Mouse (Mus musculus) embryonic facial prominence, embryonic 11.5 days (tissue): ENCODE data around the gene Bach2. TPM values are rescaled to one million over a fixed set of nuclear protein-coding genes. Genes with fewer than 3 reads are reported as not detected.

Source experiments
- ATAC-seq: fragments of 200-750 bp; cut with Nextera tagmentation; replicated peaks from 2 replicates; pipeline ENCODE4 v1.8.0; 2017; ENCODE audit warnings: low read depth; ENCODE audit not compliant: insufficient number of reproducible peaks, low FRiP score, low TSS enrichment
- DNase-seq: peaks from one replicate; pipeline ENCODE4 v3.0.0-alpha.2; 2015; ENCODE audit warnings: low spot score
- H3K27ac ChIP-seq: fragments of 300-500 bp; sonication (generic); replicated peaks from 2 replicates; pipeline ENCODE4 v1.5.1; 2014; ENCODE audit warnings: mild to moderate bottlenecking, low read depth, low read length, control low read depth
- H3K27me3 ChIP-seq: fragments of 300-500 bp; sonication (generic); 2 replicates; pipeline ENCODE4 v1.6.1; 2014; ENCODE audit warnings: mild to moderate bottlenecking, low read length, moderate library complexity, mixed read lengths; ENCODE audit not compliant: control insufficient read depth, insufficient read depth
- H3K36me3 ChIP-seq: fragments of 300-500 bp; sonication (generic); replicated peaks from 2 replicates; pipeline ENCODE4 v1.6.1; 2014; ENCODE audit warnings: low read depth, mild to moderate bottlenecking, low read length, moderate library complexity, mixed read lengths; ENCODE audit not compliant: control insufficient read depth, insufficient read depth
- H3K4me1 ChIP-seq: fragments of 300-500 bp; sonication (generic); 2 replicates; pipeline ENCODE4 v1.6.1; 2014; ENCODE audit warnings: low read length, mixed read lengths; ENCODE audit not compliant: control insufficient read depth, insufficient read depth
- H3K4me2 ChIP-seq: fragments of 300-500 bp; sonication (generic); 2 replicates; pipeline ENCODE4 v1.6.1; 2014; ENCODE audit warnings: low read depth, mild to moderate bottlenecking, control low read depth, low read length, moderate library complexity
- H3K4me3 ChIP-seq: fragments of 300-500 bp; sonication (generic); 2 replicates; pipeline ENCODE4 v1.5.1; 2014; ENCODE audit warnings: low read depth, low read length, control low read depth
- H3K9ac ChIP-seq: fragments of 300-500 bp; sonication (generic); replicated peaks from 2 replicates; pipeline ENCODE4 v1.6.1; 2014; ENCODE audit warnings: mild to moderate bottlenecking, control low read depth, low read length
- H3K9me3 ChIP-seq: fragments of 300-500 bp; sonication (generic); replicated peaks from 2 replicates; pipeline ENCODE4 v1.6.1; 2016; ENCODE audit warnings: mild to moderate bottlenecking, low read length, inconsistent platforms, mixed read lengths; ENCODE audit not compliant: control insufficient read depth
- WGBS: fragments of 180-500 bp; shearing (Covaris S2); extraction: QIAGEN DNeasy Blood & Tissue Kit; methylation state at CpG from one replicate; pipeline ENCODE4 v1.1.7; 2014; 5-methylcytosine and 5-hydroxymethylcytosine counted together
- polyA plus RNA-seq: library from polyadenylated mRNA; unstranded; fragments of >200 nt; fragmentation: Nextera tagmentation; extraction: Ambion mirVana; gene quantifications from 2 replicates; pipeline ENCODE4 v1.2.1, GENCODE M21; 2014

Bach2 gene
- polyA plus RNA-seq, 1 experiment from 2014 or later = 11.5 TPM

- no peaks in the 10 kb centered on the region for H3K36me3 ChIP-seq
- H3K27me3 ChIP-seq = no peaks in the 10 kb centered on the region
- H3K9ac ChIP-seq = no peak overlapping the region
- no peak overlapping the region for H3K4me2 ChIP-seq
- ATAC-seq (no peak), DNase-seq (no peak)
- H3K27ac ChIP-seq = no peak overlapping the region
- H3K4me1 ChIP-seq = peaks cover 3% of the 10 kb centered on the region; the same call in 1 of the 2 replicates
- WGBS = 75% methylated on average over 8 of the region's 8 CpGs
- H3K4me3 ChIP-seq = no peak overlapping the region
- H3K9me3 ChIP-seq = no peaks in the 10 kb centered on the region
Measured at GRCm38 (mm10) chr4:32201114-32201513, 37.5 kb upstream of the Bach2 start.

GRCm38 (mm10) chr4:32202362-32202761, 36.2 kb upstream of the Bach2 start:
- no peak overlapping the region for H3K9ac ChIP-seq
- H3K4me1 ChIP-seq = no peaks in the 10 kb centered on the region
- WGBS = 91% methylated on average over 5 of the region's 5 CpGs
- DNase-seq (no peak), ATAC-seq (no peak)
- H3K4me3 ChIP-seq = no peak overlapping the region
- H3K27ac ChIP-seq = no peak overlapping the region
- no peak overlapping the region for H3K4me2 ChIP-seq
- no peaks in the 10 kb centered on the region for H3K27me3 ChIP-seq
- H3K9me3 ChIP-seq = no peaks in the 10 kb centered on the region
- no peaks in the 10 kb centered on the region for H3K36me3 ChIP-seq

GRCm38 (mm10) chr4:32204819-32205218, 33.8 kb upstream of the Bach2 start:
- Histone ChIP-seq H3K4me3 (no peak overlapping the region), H3K9me3 (no peaks in the 10 kb centered on the region), H3K27ac (no peak overlapping the region), H3K9ac (no peak overlapping the region), H3K36me3 (no peaks in the 10 kb centered on the region), H3K27me3 (no peaks in the 10 kb centered on the region), H3K4me1 (no peaks in the 10 kb centered on the region), H3K4me2 (no peak overlapping the region)
- ATAC-seq (no peak), DNase-seq (no peak)
- 88% methylated on average over 4 of the region's 4 CpGs for WGBS

DNA sequence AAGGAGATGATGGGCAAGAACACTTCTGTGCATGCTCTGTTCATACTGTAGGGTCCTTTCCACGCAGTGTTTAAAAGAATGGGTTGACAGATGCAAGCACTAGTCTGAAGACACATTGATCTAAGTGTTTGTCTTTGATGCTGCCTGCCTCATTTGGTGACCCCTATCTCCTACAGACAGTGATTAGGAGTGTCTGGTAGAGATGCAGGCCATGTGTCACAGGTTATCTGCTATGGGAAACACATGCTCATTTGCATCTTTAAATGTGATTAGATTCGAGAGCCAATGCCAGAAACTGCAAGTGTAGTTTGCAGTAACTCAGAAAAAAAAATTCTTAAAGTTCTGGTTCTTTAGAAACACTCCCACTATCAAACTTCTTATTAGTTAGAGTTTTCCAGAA, 32.8 kb upstream of the Bach2 start:
- Histone ChIP-seq H3K9ac (no peak overlapping the region), H3K27ac (no peak overlapping the region), H3K4me3 (no peak overlapping the region), H3K27me3 (no peaks in the 10 kb centered on the region), H3K4me2 (no peak overlapping the region), H3K9me3 (no peaks in the 10 kb centered on the region), H3K4me1 (no peaks in the 10 kb centered on the region), H3K36me3 (no peaks in the 10 kb centered on the region)
- DNase-seq = no peak
- ATAC-seq = no peak
- 64% methylated on average over 2 of the region's 2 CpGs for WGBS

GRCm38 (mm10) chr4:32209995-32210394, 28.6 kb upstream of the Bach2 start:
- ATAC-seq = no peak
- 88% methylated on average over 2 of the region's 2 CpGs for WGBS

DNA sequence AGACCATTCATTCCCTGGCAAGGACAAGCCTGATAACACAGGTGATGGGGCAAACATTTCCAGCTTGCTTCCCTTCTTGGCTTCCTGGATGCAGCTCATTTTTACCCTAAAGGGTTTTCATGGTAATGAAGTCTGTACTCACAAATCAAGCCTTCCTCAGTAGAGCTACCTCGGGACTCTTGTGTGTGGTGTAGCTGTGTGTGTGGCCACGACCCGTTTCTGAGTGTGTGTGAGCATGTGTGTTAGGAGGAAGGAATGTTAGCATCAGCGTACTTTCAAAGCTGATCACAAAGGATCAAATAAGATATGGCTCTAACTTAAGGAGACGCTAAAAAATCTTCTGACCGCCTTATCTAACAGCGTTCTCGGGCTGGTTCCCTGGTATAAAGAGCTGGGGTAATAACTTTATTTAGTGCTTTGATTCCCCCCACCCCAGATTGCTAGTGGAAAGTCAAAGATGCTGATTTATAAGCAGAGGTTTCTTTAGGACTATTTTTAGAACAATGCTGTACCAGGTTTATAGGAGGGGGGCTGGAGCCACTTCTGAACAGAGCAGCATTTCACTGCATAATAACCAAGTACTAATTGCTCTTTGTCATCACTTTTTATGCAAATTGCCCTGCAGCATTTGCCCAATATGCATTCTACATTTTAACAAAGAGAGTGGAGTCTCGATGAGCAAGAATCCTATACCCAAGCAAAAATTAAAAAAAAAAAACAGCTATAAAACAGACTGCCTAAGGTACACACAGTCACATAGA, 28.0 kb upstream of the Bach2 start:
- DNase-seq (no peak), ATAC-seq (no peak)
- Histone ChIP-seq H3K4me3 (no peak overlapping the region), H3K9ac (no peak overlapping the region), H3K27ac (no peak overlapping the region), H3K27me3 (no peaks in the 10 kb centered on the region), H3K4me2 (no peak overlapping the region), H3K4me1 (no peaks in the 10 kb centered on the region), H3K36me3 (no peaks in the 10 kb centered on the region), H3K9me3 (no peaks in the 10 kb centered on the region)
- WGBS = 83% methylated on average over 9 of the region's 9 CpGs

More at GRCm38 (mm10) chr4:32209995-32210394, 28.6 kb upstream of the Bach2 start:
- H3K4me3 ChIP-seq = no peak overlapping the region
- no peaks in the 10 kb centered on the region for H3K36me3 ChIP-seq
- no peak for DNase-seq
- no peaks in the 10 kb centered on the region for H3K27me3 ChIP-seq
- H3K27ac ChIP-seq = no peak overlapping the region
- no peak overlapping the region for H3K9ac ChIP-seq
- no peak overlapping the region for H3K4me2 ChIP-seq
- H3K9me3 ChIP-seq = no peaks in the 10 kb centered on the region
- H3K4me1 ChIP-seq = no peaks in the 10 kb centered on the region

GRCm38 (mm10) chr4:32212593-32212992, 26.0 kb upstream of the Bach2 start:
- Histone ChIP-seq H3K4me2 (no peak overlapping the region), H3K9ac (no peak overlapping the region), H3K4me1 (no peaks in the 10 kb centered on the region), H3K27ac (no peak overlapping the region), H3K27me3 (no peaks in the 10 kb centered on the region), H3K4me3 (no peak overlapping the region), H3K36me3 (no peaks in the 10 kb centered on the region), H3K9me3 (no peaks in the 10 kb centered on the region)
- DNase-seq = no peak
- no peak for ATAC-seq

DNA sequence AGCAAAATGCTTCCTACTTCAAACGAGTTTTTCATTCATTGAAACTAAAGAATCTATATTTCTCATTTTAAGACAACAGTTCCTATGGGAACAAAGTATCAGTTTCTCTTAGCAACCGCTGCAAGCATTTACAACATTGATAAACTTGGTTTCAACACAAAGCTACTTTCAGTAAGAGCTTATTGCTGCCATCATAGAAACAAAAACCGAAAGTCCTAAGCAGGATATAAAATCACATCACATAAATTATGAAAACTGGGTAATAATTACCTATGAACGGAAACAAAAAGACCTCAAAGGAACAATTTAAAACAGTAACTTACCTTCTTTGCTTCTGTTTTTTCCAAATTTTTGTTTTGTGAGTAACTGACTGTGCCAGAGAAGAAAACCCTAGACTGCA, 22.1 kb upstream of the Bach2 start:
- Histone ChIP-seq H3K9me3 (no peaks in the 10 kb centered on the region), H3K36me3 (no peaks in the 10 kb centered on the region), H3K27me3 (no peaks in the 10 kb centered on the region), H3K4me2 (no peak overlapping the region), H3K4me3 (no peak overlapping the region), H3K4me1 (no peaks in the 10 kb centered on the region), H3K9ac (no peak overlapping the region), H3K27ac (no peak overlapping the region)
- WGBS = 71% methylated on average over 4 of the region's 4 CpGs
- ATAC-seq (no peak), DNase-seq (no peak)
